Mouse (Mus musculus) ES-E14 (cell line): ENCODE measurements around the gene Kif2c.

Experiments
- CHD2 ChIP-seq: IDR thresholded peaks from 2 replicates; pipeline ENCODE4 v1.6.1; 2014; ENCODE audit warnings: mild to moderate bottlenecking, low read depth, low read length, inconsistent platforms
- ZC3H11A ChIP-seq: IDR thresholded peaks from 2 replicates; pipeline ENCODE4 v1.6.1; 2012; ENCODE audit warnings: low read depth, mild to moderate bottlenecking, inconsistent platforms, low read length, borderline replicate concordance

DNA sequence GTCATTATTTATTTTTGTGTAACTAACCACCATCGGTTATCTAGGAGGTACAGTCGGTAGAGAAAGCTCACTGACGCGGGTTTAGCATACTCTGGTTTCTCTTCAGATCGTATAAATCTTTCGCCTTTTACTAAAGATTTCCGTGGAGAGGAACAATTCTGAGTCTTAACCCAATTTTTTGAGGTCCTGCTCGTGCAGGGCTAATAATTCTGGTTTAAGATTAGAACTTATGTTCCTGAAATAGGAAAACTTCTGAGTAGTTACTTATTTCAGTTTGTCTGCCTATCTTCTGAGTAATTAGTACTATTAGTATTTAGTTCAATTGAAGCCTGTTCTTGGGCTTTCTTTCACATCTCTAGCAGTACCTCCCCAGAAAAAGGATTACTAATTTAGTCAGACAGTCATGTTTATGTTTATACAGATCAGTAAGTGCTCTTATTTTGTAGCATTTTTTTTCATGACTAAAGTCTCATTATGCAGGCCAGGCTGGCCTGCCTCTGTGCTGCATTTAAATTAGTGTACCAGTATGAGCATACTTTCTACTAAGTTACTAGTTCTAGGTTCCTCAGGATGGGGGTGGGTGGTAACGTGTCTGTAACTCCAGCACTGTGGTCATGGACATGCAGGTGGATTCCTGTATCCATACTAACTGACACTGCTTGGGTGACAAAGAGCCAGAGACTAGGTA, 7.6 kb upstream of the Kif2c start:
- TF ChIP-seq CHD2 (no peak), ZC3H11A (no peak)
